ENCODE assay signal across 8 mouse cellular contexts in genomic region chr11:102438212-102439092, GRCm38 (mm10). TPM values are rescaled to one million over a fixed set of nuclear protein-coding genes. Genes with fewer than 3 reads are reported as not detected.
DNase-seq lines count a peak whose midpoint lies in the region; ATAC-seq lines count a peak whose summit lies in the region.

No protein-coding gene starts in this region.

- H3K27me3 ChIP-seq in heart, embryonic 11.5 days (ENCODE audit: control insufficient read depth, insufficient read depth, low read length), result peaks cover 12% of the 10 kb centered on the region
- peaks cover 77% of the 10 kb centered on the region for H3K27me3 ChIP-seq in liver, embryonic 15.5 days
- H3K27me3 ChIP-seq in neural tube, embryonic 12.5 days (replicated peaks), result peaks cover 12% of the 10 kb centered on the region

- DNase-seq in spleen, adult 18-20 months, result peak; percentile 41 to 74
- no peak for DNase-seq in spleen, adult 12 weeks (ENCODE audit: low spot score)
- peak; percentile 93 for DNase-seq in embryo, embryonic 9.5 days (ENCODE audit: extremely low spot score)
- peak; percentile 94 for DNase-seq in kidney, postnatal 10 days
- peak; percentile 68 to 69 for DNase-seq in thymus, postnatal 36 days

- H3K27ac ChIP-seq in heart, embryonic 11.5 days (ENCODE audit: low read depth, low read length), result no peak overlapping the region
- no peak overlapping the region for H3K27ac ChIP-seq in liver, embryonic 15.5 days (replicated peaks)
- 0 out of 2 replicates have a peak overlapping the region, but pooled peaks have one; percentile 26 for H3K27ac ChIP-seq in neural tube, embryonic 12.5 days

- H3K4me2 ChIP-seq in heart, embryonic 11.5 days, result peak overlapping the region; percentile 98
- H3K4me2 ChIP-seq in liver, embryonic 15.5 days, result peak overlapping the region; percentile 80
- peak overlapping the region; percentile 73 for H3K4me2 ChIP-seq in neural tube, embryonic 12.5 days (replicated peaks)

- no peak; the same call in 1 of the 2 replicates for ATAC-seq in heart, embryonic 11.5 days (replicated peaks; ENCODE audit: insufficient number of reproducible peaks, low FRiP score, low TSS enrichment)
- no peak for ATAC-seq in liver, embryonic 15.5 days (ENCODE audit: insufficient read depth)
- peak; percentile 39 for ATAC-seq in neural tube, embryonic 12.5 days (ENCODE audit: low FRiP score, low read depth)

- peak overlapping the region; percentile 58 for H3K4me3 ChIP-seq in heart, embryonic 11.5 days (ENCODE audit: low read depth, low read length)
- peak overlapping the region; percentile 51 for H3K4me3 ChIP-seq in liver, embryonic 15.5 days (replicated peaks)
- H3K4me3 ChIP-seq in neural tube, embryonic 12.5 days, result peak overlapping the region; percentile 38

- H3K9ac ChIP-seq in heart, embryonic 11.5 days (ENCODE audit: low read depth, low read length), result peak overlapping the region; percentile 70
- peak overlapping the region; percentile 27; the same call in 1 of the 2 replicates for H3K9ac ChIP-seq in liver, embryonic 15.5 days
- peak overlapping the region; percentile 57 for H3K9ac ChIP-seq in neural tube, embryonic 12.5 days

- peaks cover 16% of the 10 kb centered on the region for H3K4me1 ChIP-seq in heart, embryonic 11.5 days (ENCODE audit: control insufficient read depth, insufficient read depth, low read length)
- H3K4me1 ChIP-seq in liver, embryonic 15.5 days (replicated peaks), result peaks cover 19% of the 10 kb centered on the region
- H3K4me1 ChIP-seq in neural tube, embryonic 12.5 days, result peaks cover 32% of the 10 kb centered on the region

- peaks cover 21% of the 10 kb centered on the region for H3K36me3 ChIP-seq in heart, embryonic 11.5 days (ENCODE audit: control insufficient read depth, insufficient read depth, low read length)
- peaks cover 15% of the 10 kb centered on the region for H3K36me3 ChIP-seq in liver, embryonic 15.5 days (replicated peaks)
- peaks cover 75% of the 10 kb centered on the region for H3K36me3 ChIP-seq in neural tube, embryonic 12.5 days

- H3K9me3 ChIP-seq in heart, embryonic 11.5 days (replicated peaks; ENCODE audit: control insufficient read depth, low read length), result no peaks in the 10 kb centered on the region
- H3K9me3 ChIP-seq in liver, embryonic 15.5 days (replicated peaks), result no peaks in the 10 kb centered on the region
- no peaks in the 10 kb centered on the region for H3K9me3 ChIP-seq in neural tube, embryonic 12.5 days

- WGBS in heart, embryonic 11.5 days (ENCODE audit: insufficient replicate concordance), result 10% methylated on average over 72 of the region's 77 CpGs
- WGBS in liver, embryonic 15.5 days (ENCODE audit: insufficient replicate concordance), result 22% methylated on average over 77 of the region's 77 CpGs
- 7% methylated on average over 71 of the region's 77 CpGs for WGBS in neural tube, embryonic 12.5 days

RNA-seq across cellular contexts. Expression of gene Grn, which starts 8.3 kb away (rescaled TPM):
- 110 and 113 TPM in 2 replicates for polyA plus RNA-seq in heart, embryonic 11.5 days (2014; fragmentation: Nextera tagmentation; extraction: Ambion mirVana)
- polyA plus RNA-seq in liver, embryonic 15.5 days (2015; fragmentation: Nextera tagmentation; extraction: Ambion mirVana), result 94.8 and 121 TPM in 2 replicates
- 75.2 and 86.1 TPM in 2 replicates for polyA plus RNA-seq in neural tube, embryonic 12.5 days (2016; fragmentation: Nextera tagmentation; extraction: Ambion mirVana)

RNA-seq across cellular contexts. Expression of gene Fam171a2, which starts 9.0 kb away (rescaled TPM):
- 3.1 and 5.1 TPM in 2 replicates for polyA plus RNA-seq in heart, embryonic 11.5 days (2014; fragmentation: Nextera tagmentation; extraction: Ambion mirVana)
- 0.28 and 0.61 TPM in 2 replicates for polyA plus RNA-seq in liver, embryonic 15.5 days (2015; fragmentation: Nextera tagmentation; extraction: Ambion mirVana)
- 23.3 and 23.7 TPM in 2 replicates for polyA plus RNA-seq in neural tube, embryonic 12.5 days (2016; fragmentation: Nextera tagmentation; extraction: Ambion mirVana)

RNA-seq across cellular contexts. Expression of gene Slc25a39, which starts 30.7 kb away (rescaled TPM):
- 274 and 281 TPM in 2 replicates for polyA plus RNA-seq in heart, embryonic 11.5 days (2014; fragmentation: Nextera tagmentation; extraction: Ambion mirVana)
- 451 and 525 TPM in 2 replicates for polyA plus RNA-seq in liver, embryonic 15.5 days (2015; fragmentation: Nextera tagmentation; extraction: Ambion mirVana)
- 148 and 162 TPM in 2 replicates for polyA plus RNA-seq in neural tube, embryonic 12.5 days (2016; fragmentation: Nextera tagmentation; extraction: Ambion mirVana)

RNA-seq across cellular contexts. Expression of gene Itga2b, which starts 31.5 kb away (rescaled TPM):
- polyA plus RNA-seq in heart, embryonic 11.5 days (2014; fragmentation: Nextera tagmentation; extraction: Ambion mirVana), result 8.5 and 15.8 TPM in 2 replicates
- 26.9 and 35.1 TPM in 2 replicates for polyA plus RNA-seq in liver, embryonic 15.5 days (2015; fragmentation: Nextera tagmentation; extraction: Ambion mirVana)
- polyA plus RNA-seq in neural tube, embryonic 12.5 days (2016; fragmentation: Nextera tagmentation; extraction: Ambion mirVana), result 7.0 and 7.6 TPM in 2 replicates

RNA-seq across cellular contexts. Expression of gene Rundc3a, which starts 45.2 kb away (rescaled TPM):
- 1.3 TPM in 2 replicates for polyA plus RNA-seq in heart, embryonic 11.5 days (2014; fragmentation: Nextera tagmentation; extraction: Ambion mirVana)
- 2.2 and 2.4 TPM in 2 replicates for polyA plus RNA-seq in liver, embryonic 15.5 days (2015; fragmentation: Nextera tagmentation; extraction: Ambion mirVana)
- 152 and 171 TPM in 2 replicates for polyA plus RNA-seq in neural tube, embryonic 12.5 days (2016; fragmentation: Nextera tagmentation; extraction: Ambion mirVana)
